Mouse (Mus musculus) macrophage (primary cell): ENCODE measurements around the gene Slc27a2. TPM values are rescaled to one million over a fixed set of nuclear protein-coding genes. Genes with fewer than 3 reads are reported as not detected.
"Not testable (repeated sequence)": the region's sequence is repeated elsewhere in the genome, so short reads cannot be mapped to it uniquely, and the experiment has no call there.

Experiments
- H3K27ac ChIP-seq: fragments of 350-480 bp; formaldehyde crosslinking; 2 replicates; pipeline ENCODE4 v1.9.0; 2021
- H3K36me3 ChIP-seq: fragments of 350-480 bp; formaldehyde crosslinking; 2 replicates; pipeline ENCODE4 v1.9.0; 2021; ENCODE audit errors: inconsistent target
- H3K4me3 ChIP-seq: fragments of 350-480 bp; formaldehyde crosslinking; 2 replicates; pipeline ENCODE4 v1.9.0; 2021; ENCODE audit errors: inconsistent target
- H3K79me2 ChIP-seq: fragments of 350-480 bp; formaldehyde crosslinking; 2 replicates; pipeline ENCODE4 v1.9.0; 2021; ENCODE audit errors: inconsistent target
- WGBS: methylation state at CpG from one replicate; pipeline ENCODE4 v1.1.7; 2026; ENCODE audit warnings: inconsistent platforms; ENCODE audit not compliant: missing documents; 5-methylcytosine and 5-hydroxymethylcytosine counted together
- polyA plus RNA-seq: library from polyadenylated mRNA; stranded (reverse); fragments of 250-400 nt; gene quantifications from 3 replicates; pipeline ENCODE4 v1.2.4, GENCODE M21; 2018; ENCODE audit warnings: inconsistent platforms

The Slc27a2 gene
- polyA plus RNA-seq, 1 experiment from 2014 or later, result not detected

GRCm38 (mm10) chr2:126606688-126607062 lies 54.5 kb downstream of the Slc27a2 start:
- H3K4me3 ChIP-seq, result no peak overlapping the region
- H3K36me3 ChIP-seq, result no peaks in the 10 kb centered on the region
- WGBS, result 85% methylated on average over 4 of the region's 4 CpGs
- no peaks in the 10 kb centered on the region for H3K79me2 ChIP-seq
- no peak overlapping the region for H3K27ac ChIP-seq

- 33% methylated on average over 10 of the region's 10 CpGs for WGBS
- no peaks in the 10 kb centered on the region for H3K36me3 ChIP-seq
- no peaks in the 10 kb centered on the region for H3K79me2 ChIP-seq
- peak overlapping the region; percentile 31; the same call in 1 of the 2 replicates for H3K27ac ChIP-seq
- peak overlapping the region; percentile 12 for H3K4me3 ChIP-seq
Measured at GRCm38 (mm10) chr2:126607553-126608203, 55.5 kb downstream of the Slc27a2 start.

GRCm38 (mm10) chr2:126609600-126609999 lies 57.4 kb downstream of the Slc27a2 start:
- H3K27ac ChIP-seq, H3K79me2 ChIP-seq, H3K4me3 ChIP-seq, H3K36me3 ChIP-seq: not testable (repeated sequence)
- WGBS, result 30% methylated on average over 12 of the region's 12 CpGs

- H3K27ac ChIP-seq, result no peak overlapping the region
- 93% methylated on average over 3 of the region's 3 CpGs for WGBS
- no peaks in the 10 kb centered on the region for H3K36me3 ChIP-seq
- no peak overlapping the region for H3K4me3 ChIP-seq
- no peaks in the 10 kb centered on the region for H3K79me2 ChIP-seq
Measured at GRCm38 (mm10) chr2:126615355-126615754, 63.1 kb downstream of the Slc27a2 start.

- H3K4me3 ChIP-seq, result no peak overlapping the region
- H3K27ac ChIP-seq, result no peak overlapping the region
- 23% methylated on average over 8 of the region's 8 CpGs for WGBS
- H3K36me3 ChIP-seq, result no peaks in the 10 kb centered on the region
- H3K79me2 ChIP-seq, result no peaks in the 10 kb centered on the region
Measured at GRCm38 (mm10) chr2:126618470-126619179, 66.4 kb downstream of the Slc27a2 start.

GRCm38 (mm10) chr2:126619249-126619704 lies 67.1 kb downstream of the Slc27a2 start, which contains the start of gene Hdc:
TSS of gene Hdc (minus strand) at chr2:126619299.
- Histone ChIP-seq H3K79me2 (no peaks in the 10 kb centered on the region), H3K36me3 (no peaks in the 10 kb centered on the region), H3K27ac (no peak within 1 kb of the TSS), H3K4me3 (no peak within 1 kb of the TSS)
- WGBS, result 61% methylated on average over 14 of the region's 14 CpGs

GRCm38 (mm10) chr2:126622455-126622854 lies 70.2 kb downstream of the Slc27a2 start:
- Histone ChIP-seq H3K4me3 (no peak overlapping the region), H3K27ac (no peak overlapping the region), H3K79me2 (no peaks in the 10 kb centered on the region), H3K36me3 (no peaks in the 10 kb centered on the region)
- 94% methylated on average over 2 of the region's 2 CpGs for WGBS

- H3K27ac ChIP-seq, result no peak overlapping the region
- no peak overlapping the region for H3K4me3 ChIP-seq
- H3K36me3 ChIP-seq, result no peaks in the 10 kb centered on the region
- no peaks in the 10 kb centered on the region for H3K79me2 ChIP-seq
Measured at GRCm38 (mm10) chr2:126623138-126623537, 70.9 kb downstream of the Slc27a2 start.

- 91% methylated on average over 9 of the region's 9 CpGs for WGBS
Measured at GRCm38 (mm10) chr2:126628455-126628995, 76.3 kb downstream of the Slc27a2 start.

GRCm38 (mm10) chr2:126633165-126633564 lies 81.0 kb downstream of the Slc27a2 start:
- Histone ChIP-seq H3K79me2 (no peaks in the 10 kb centered on the region), H3K4me3 (no peak overlapping the region), H3K27ac (no peak overlapping the region), H3K36me3 (no peaks in the 10 kb centered on the region)
- 97% methylated on average over 2 of the region's 2 CpGs for WGBS

More at GRCm38 (mm10) chr2:126628455-126628995, 76.3 kb downstream of the Slc27a2 start:
- Histone ChIP-seq H3K4me3 (no peak overlapping the region), H3K36me3 (no peaks in the 10 kb centered on the region), H3K27ac (no peak overlapping the region), H3K79me2 (no peaks in the 10 kb centered on the region)

GRCm38 (mm10) chr2:126635939-126636823 lies 84.0 kb downstream of the Slc27a2 start:
- Histone ChIP-seq H3K79me2 (no peaks in the 10 kb centered on the region), H3K4me3 (no peak overlapping the region), H3K27ac (no peak overlapping the region), H3K36me3 (peaks cover 22% of the 10 kb centered on the region)
- WGBS, result 29% methylated on average over 12 of the region's 12 CpGs

Other genes with a start within 250 kb of the Slc27a2 start
- gene Atp8b4, start 51.7 kb upstream of the Slc27a2 start, polyA plus RNA-seq, result 21.2 to 41.0 TPM (median 29.4 TPM) in 3 replicates
- 0.50 to 1.6 TPM (median 0.52 TPM) in 3 replicates for gene Hdc, start 66.9 kb downstream of the Slc27a2 start, polyA plus RNA-seq
- 11.8 to 21.0 TPM (median 18.9 TPM) in 3 replicates for gene Gabpb1, start 123.9 kb downstream of the Slc27a2 start, polyA plus RNA-seq
- gene Usp8, start 154.9 kb downstream of the Slc27a2 start, polyA plus RNA-seq, result 75.9 to 158 TPM (median 86.2 TPM) in 3 replicates
- gene Usp50, start 231.1 kb downstream of the Slc27a2 start, polyA plus RNA-seq, result 0.18 to 0.28 TPM in 2 of 3 replicates, not detected in the other